In the genomic region with DNA sequence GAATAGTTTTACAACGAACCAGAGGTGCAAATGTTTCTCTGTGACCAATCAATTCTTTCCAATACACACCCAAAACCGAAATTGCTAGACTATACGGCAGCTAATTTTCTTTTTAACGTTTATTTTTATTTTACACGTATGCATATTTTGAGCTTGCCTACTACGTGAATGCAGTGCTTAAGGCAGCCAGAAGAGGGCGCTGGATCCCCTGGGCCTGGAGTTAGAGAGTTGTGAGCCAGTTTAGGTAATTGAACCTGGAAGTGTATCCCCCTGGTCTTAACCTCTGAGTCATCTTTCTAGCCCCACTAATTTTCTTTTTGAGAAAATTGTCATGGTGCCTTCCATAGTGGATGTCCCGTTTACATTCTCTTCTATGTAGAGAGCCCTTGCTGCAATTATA, we compare ENCODE assay signal across 15 mouse cellular contexts.
DNase-seq lines count a peak whose midpoint lies in the region; ATAC-seq and TF ChIP-seq lines count a peak whose summit lies in the region.
"Had no signal": no experiment of that assay in that cellular context is flagged by ENCODE, and none has a peak within 500 bp of the region (broad histone marks: within the 10 kb centered on the region; RNA-seq: fewer than 3 reads in every experiment).

No protein-coding gene starts in this region.

- H3K9me3 ChIP-seq in intestine, postnatal 0 days (ENCODE audit: control insufficient read depth), result no peaks in the 10 kb centered on the region
- H3K9me3 ChIP-seq in intestine, embryonic 15.5 days, result no peaks in the 10 kb centered on the region
- H3K9me3 ChIP-seq in ES-E14 (ENCODE audit: control insufficient read depth, insufficient read depth, low read depth, low read length), result no peaks in the 10 kb centered on the region
- H3K9me3 ChIP-seq: embryonic facial prominence, embryonic 15.5 days; heart, embryonic 12.5 days had no signal

- ATAC-seq in intestine, postnatal 0 days, result no peak
- ATAC-seq in intestine, embryonic 15.5 days, result no peak
- ATAC-seq in granulocyte monocyte progenitor cell, adult 5-6 weeks (replicated peaks; ENCODE audit: poor library complexity, severe bottlenecking), result peak; percentile 51

- H3K27me3 ChIP-seq in intestine, postnatal 0 days (replicated peaks; ENCODE audit: control insufficient read depth, insufficient read depth, low read length), result no peaks in the 10 kb centered on the region
- H3K27me3 ChIP-seq in intestine, embryonic 15.5 days (replicated peaks), result no peaks in the 10 kb centered on the region
- H3K27me3 ChIP-seq: embryonic facial prominence, embryonic 15.5 days; heart, embryonic 12.5 days had no signal

- TF ChIP-seq CTCF in intestine, postnatal 0 days (IDR thresholded peaks at IDR 0.05; ENCODE audit: low read depth), result peak; percentile 66

- no peak overlapping the region for H3K4me3 ChIP-seq in intestine, postnatal 0 days (ENCODE audit: low read depth, low read length)
- no peak overlapping the region for H3K4me3 ChIP-seq in intestine, embryonic 15.5 days (replicated peaks)
- H3K4me3 ChIP-seq in ES-E14 (ENCODE audit: insufficient read depth in 1 of 2, low read depth in 1 of 2, low read length in 2 of 2, poor library complexity in 1 of 2, severe bottlenecking in 1 of 2), result no peak overlapping the region
- H3K4me3 ChIP-seq: embryonic facial prominence, embryonic 15.5 days; heart, embryonic 12.5 days; myocyte had no signal

- H3K4me1 ChIP-seq in intestine, postnatal 0 days (replicated peaks; ENCODE audit: control insufficient read depth, insufficient read depth, low read length), result no peaks in the 10 kb centered on the region
- H3K4me1 ChIP-seq in intestine, embryonic 15.5 days (replicated peaks), result no peaks in the 10 kb centered on the region
- peaks cover 0 to 3% of the 10 kb centered on the region in 2 experiments; a peak in 1 of 4 replicates for H3K4me1 ChIP-seq in ES-E14 (ENCODE audit: control insufficient read depth in 2 of 2, insufficient read depth in 2 of 2, low read length in 2 of 2, poor library complexity in 1 of 2)
- H3K4me1 ChIP-seq: embryonic facial prominence, embryonic 15.5 days; heart, embryonic 12.5 days had no signal

- WGBS in intestine, postnatal 0 days, result 81% methylated on average over 8 of the region's 8 CpGs
- whole genome bisulfite sequencing in intestine, embryonic 15.5 days, result 77% methylated on average over 8 of the region's 8 CpGs

- peak; percentile 66 for DNase-seq in A20 (ENCODE audit: low read depth, low spot score)
- DNase-seq in ES-E14 (ENCODE audit: low read depth, low spot score), result peak; percentile 47
- DNase-seq in layer of hippocampus, adult 8-10 months (ENCODE audit: low spot score in 2 of 2), result no peak
- DNase-seq in ovary, adult 18-20 months (ENCODE audit: low spot score), result no peak
- no peak for DNase-seq in layer of hippocampus, adult 9-11 months
- DNase-seq: adrenal gland, adult 2 months; kidney, postnatal 10 days; lung, adult 18-20 months; right cerebral cortex, adult 18-20 months had no signal

- H3K27ac ChIP-seq in intestine, postnatal 0 days (ENCODE audit: low read depth, low read length), result no peak overlapping the region
- H3K27ac ChIP-seq in intestine, embryonic 15.5 days, result no peak overlapping the region
- no peak overlapping the region for H3K27ac ChIP-seq in ES-E14 (ENCODE audit: insufficient read depth, low read depth, low read length, poor library complexity, severe bottlenecking)
- H3K27ac ChIP-seq: embryonic facial prominence, embryonic 15.5 days had no signal

- no peak overlapping the region for H3K9ac ChIP-seq in intestine, postnatal 0 days (ENCODE audit: low read depth, low read length)
- no peak overlapping the region for H3K9ac ChIP-seq in intestine, embryonic 15.5 days
- H3K9ac ChIP-seq in ES-E14 (ENCODE audit: insufficient read depth, low read depth, low read length, poor library complexity, severe bottlenecking), result no peak overlapping the region
- H3K9ac ChIP-seq: embryonic facial prominence, embryonic 15.5 days; heart, embryonic 12.5 days had no signal

- in situ Hi-C loops in ES-E14 (cut with MboI; ENCODE audit: low sequenced_read_pairs in 2 of 2, unreplicated experiment in 2 of 2), result no loop called here

- no peak overlapping the region for H3K4me2 ChIP-seq in intestine, postnatal 0 days (replicated peaks; ENCODE audit: low read depth)
- H3K4me2 ChIP-seq in intestine, embryonic 15.5 days (replicated peaks), result no peak overlapping the region
- H3K4me2 ChIP-seq: embryonic facial prominence, embryonic 15.5 days; heart, embryonic 12.5 days had no signal

- H3K36me3 ChIP-seq in intestine, postnatal 0 days (ENCODE audit: control insufficient read depth, insufficient read depth), result no peaks in the 10 kb centered on the region
- no peaks in the 10 kb centered on the region for H3K36me3 ChIP-seq in intestine, embryonic 15.5 days
- no peaks in the 10 kb centered on the region for H3K36me3 ChIP-seq in ES-E14 (ENCODE audit: control insufficient read depth, insufficient read depth, low read length, poor library complexity, severe bottlenecking)
- H3K36me3 ChIP-seq: embryonic facial prominence, embryonic 15.5 days; heart, embryonic 12.5 days had no signal

TF ChIP-seq in ES-E14, 5 proteins besides CTCF, POLR2A, EP300 and RAD21:
- TF ChIP-seq ZNF384 (IDR thresholded peaks at IDR 0.05; ENCODE audit: low read depth, low read length) (no peak), HCFC1 (IDR thresholded peaks at IDR 0.05; ENCODE audit: borderline replicate concordance, insufficient read depth, low read length) (no peak), ZC3H11A (IDR thresholded peaks at IDR 0.05; ENCODE audit: borderline replicate concordance, low read depth, low read length) (peak; percentile 46), MAFK (IDR thresholded peaks at IDR 0.05; ENCODE audit: insufficient read depth, low read depth, low read length) (no peak), CHD2 (IDR thresholded peaks at IDR 0.05; ENCODE audit: low read depth, low read length) (no peak)

Comparison
In these comparisons a context has a peak if more than half of its experiments do, and no peak if none do; other contexts are left out.
1. DNase-seq: peak in A20 (single experiment) and ES-E14 (single experiment); none in layer of hippocampus, adult 8-10 months (0 of 2), ovary, adult 18-20 months (single experiment) and layer of hippocampus, adult 9-11 months (single experiment).